Mouse (Mus musculus): ENCODE measurements around the gene Rbfox1.

The Rbfox1 gene

DNA sequence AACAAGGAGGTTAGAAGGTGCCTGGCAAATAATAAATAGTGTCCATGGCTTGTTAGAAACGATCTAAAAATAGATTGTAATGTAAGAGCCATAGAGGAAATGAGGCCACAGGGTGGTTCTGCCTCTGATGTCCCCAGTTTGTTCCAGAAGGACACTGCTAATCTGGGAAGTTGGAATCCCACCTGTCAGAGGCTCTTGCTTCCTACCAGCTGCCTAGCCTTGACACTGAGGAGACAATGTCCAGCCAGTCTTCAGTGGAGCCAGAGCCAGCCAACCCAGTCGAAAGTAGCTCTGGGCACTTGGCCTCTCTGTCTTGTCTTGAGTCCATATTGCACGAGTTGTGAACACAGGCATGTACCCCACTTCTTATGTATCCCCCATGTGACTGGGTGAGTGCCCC is 1172.6 kb downstream of the Rbfox1 start:
- no peak for DNase-seq (ENCODE audit: low read depth, low spot score)
- Histone ChIP-seq H3K27me3 (ENCODE audit: control insufficient read depth, insufficient read depth, low read length, poor library complexity, severe bottlenecking) (no peaks in the 10 kb centered on the region), H3K36me3 (ENCODE audit: control insufficient read depth, insufficient read depth, low read length, poor library complexity, severe bottlenecking) (no peaks in the 10 kb centered on the region)

DNA sequence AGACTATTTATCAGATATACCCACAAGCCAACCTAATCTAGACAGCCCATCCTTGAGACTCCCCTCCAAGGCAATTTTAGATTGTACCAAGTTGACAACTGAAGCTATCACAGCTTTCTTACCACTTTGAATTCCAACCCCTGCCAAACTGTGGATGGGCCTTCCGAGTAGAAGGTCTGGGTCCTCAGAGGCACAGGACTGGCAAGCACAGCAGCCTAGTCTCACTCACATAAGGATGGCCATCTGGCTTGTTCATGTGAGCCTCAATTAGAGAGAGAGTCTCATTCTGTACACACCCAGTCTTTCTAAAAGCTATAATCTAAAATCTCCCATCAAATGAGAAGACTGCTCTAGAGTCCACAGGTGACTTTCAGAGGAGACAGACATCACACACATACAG is 1173.4 kb downstream of the Rbfox1 start:
- Histone ChIP-seq H3K27me3 (ENCODE audit: control insufficient read depth, insufficient read depth, low read length, poor library complexity, severe bottlenecking) (no peaks in the 10 kb centered on the region), H3K36me3 (ENCODE audit: control insufficient read depth, insufficient read depth, low read length, poor library complexity, severe bottlenecking) (no peaks in the 10 kb centered on the region)
- no peak for DNase-seq (ENCODE audit: low read depth, low spot score)

DNA sequence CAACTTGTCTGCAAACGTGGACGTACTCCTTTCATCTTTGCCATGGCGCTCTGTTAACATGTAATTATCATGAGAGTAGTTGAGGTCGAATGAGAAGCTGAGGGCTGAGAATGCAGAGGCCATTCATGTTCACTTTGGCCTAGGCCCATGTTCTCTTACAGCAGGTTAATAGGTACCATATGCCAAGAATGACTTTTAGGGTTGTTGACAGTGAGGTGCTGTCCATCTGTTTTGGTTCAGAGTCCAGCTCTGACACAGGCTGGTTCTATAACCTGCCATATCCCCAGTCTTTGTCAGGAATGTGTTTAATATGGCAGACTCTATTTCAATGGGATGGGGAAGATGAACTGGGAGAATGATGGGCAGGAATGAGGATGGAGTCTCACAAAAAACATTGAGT is 1174.4 kb downstream of the Rbfox1 start:
- Histone ChIP-seq H3K36me3 (ENCODE audit: control insufficient read depth, insufficient read depth, low read length, poor library complexity, severe bottlenecking) (no peaks in the 10 kb centered on the region), H3K27me3 (ENCODE audit: control insufficient read depth, insufficient read depth, low read length, poor library complexity, severe bottlenecking) (no peaks in the 10 kb centered on the region)
- DNase-seq (ENCODE audit: low read depth, low spot score): no peak

DNA sequence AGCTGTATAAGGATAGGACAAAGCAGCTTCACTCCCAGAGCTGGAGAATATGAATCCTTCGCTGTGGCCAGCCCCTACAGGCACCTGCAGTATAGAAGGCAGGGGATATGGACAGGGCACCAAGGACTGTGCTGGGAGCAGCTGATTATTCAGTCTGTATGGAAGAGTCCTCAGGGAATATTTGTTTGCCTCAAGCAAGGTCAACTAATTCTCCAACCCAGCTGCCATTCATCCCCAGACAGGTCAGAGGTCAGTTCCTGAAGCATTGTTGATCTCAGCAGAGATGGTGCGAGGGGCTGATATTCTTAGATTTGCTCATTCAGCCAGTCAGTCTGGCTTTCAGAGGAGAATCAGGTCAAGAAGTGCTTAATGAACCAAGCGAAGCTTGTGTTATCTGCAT is 1175.7 kb downstream of the Rbfox1 start:
- Histone ChIP-seq H3K36me3 (ENCODE audit: control insufficient read depth, insufficient read depth, low read length, poor library complexity, severe bottlenecking) (no peaks in the 10 kb centered on the region), H3K27me3 (ENCODE audit: control insufficient read depth, insufficient read depth, low read length, poor library complexity, severe bottlenecking) (no peaks in the 10 kb centered on the region)
- no peak for DNase-seq (ENCODE audit: low read depth, low spot score)

DNA sequence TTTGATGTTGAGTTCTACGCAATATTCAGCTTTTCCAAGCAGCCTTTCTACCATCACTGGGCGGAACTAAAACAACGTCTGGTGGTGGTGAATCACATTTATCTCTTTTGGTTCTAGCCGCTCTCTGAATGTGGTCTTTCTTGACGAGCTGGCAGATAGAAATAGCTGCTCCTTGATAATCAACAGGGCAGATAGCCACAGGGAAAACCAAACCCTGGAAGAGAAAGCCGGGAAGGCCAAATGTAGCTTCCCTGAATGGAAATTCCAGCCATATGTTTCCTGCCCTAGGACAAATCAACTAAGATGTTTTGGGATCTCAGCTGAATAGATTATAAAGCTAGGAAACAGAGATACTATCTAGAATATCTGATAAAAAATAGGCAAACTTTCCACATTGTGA is 1177.4 kb downstream of the Rbfox1 start:
- H3K27me3 ChIP-seq (ENCODE audit: control insufficient read depth, insufficient read depth, low read length, poor library complexity, severe bottlenecking): no peaks in the 10 kb centered on the region
- no peaks in the 10 kb centered on the region for H3K36me3 ChIP-seq (ENCODE audit: control insufficient read depth, insufficient read depth, low read length, poor library complexity, severe bottlenecking)
- no peak for DNase-seq (ENCODE audit: low read depth, low spot score)

DNA sequence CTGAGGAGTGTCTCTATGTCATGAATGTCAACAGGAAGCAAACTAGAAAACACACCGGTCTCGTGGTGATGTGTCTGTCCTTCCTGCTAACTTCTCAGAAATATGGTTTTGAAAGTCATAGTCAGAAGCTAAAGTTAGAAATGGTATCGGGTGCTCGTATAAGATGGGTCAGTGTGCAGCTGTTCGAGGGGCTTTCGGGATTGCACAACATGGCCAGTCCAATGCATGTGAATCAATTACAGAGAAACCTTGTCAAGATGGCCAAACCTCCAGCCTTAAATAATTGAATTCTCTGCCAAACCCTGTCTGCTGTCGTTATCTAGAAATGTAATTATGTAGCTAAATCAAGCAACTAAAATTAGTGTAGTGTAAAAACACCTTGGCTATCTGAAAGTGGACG is 1182.0 kb downstream of the Rbfox1 start:
- Histone ChIP-seq H3K27me3 (ENCODE audit: control insufficient read depth, insufficient read depth, low read length, poor library complexity, severe bottlenecking) (no peaks in the 10 kb centered on the region), H3K36me3 (ENCODE audit: control insufficient read depth, insufficient read depth, low read length, poor library complexity, severe bottlenecking) (no peaks in the 10 kb centered on the region)
- DNase-seq (ENCODE audit: low read depth, low spot score): no peak

DNA sequence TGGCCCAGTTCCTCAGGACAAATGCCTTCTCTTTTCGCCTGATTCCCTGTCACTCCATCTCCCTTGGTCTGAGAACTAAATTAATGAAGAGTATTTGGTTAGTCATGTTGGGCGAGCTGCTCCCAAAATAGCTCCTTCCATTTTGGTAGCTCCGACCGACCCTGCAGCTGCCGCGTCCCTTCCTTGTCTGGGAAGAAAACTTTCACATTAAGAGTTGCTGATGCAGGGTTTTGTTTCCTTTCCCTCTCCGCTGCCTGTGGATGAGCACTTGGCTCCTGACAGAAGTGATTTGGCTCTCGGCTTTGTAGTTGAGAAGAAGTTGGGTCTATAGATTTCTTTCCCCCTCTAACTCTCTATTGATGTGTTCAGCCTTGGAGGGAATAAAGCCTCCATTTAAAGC is 1184.4 kb downstream of the Rbfox1 start:
- no peak for DNase-seq (ENCODE audit: low read depth, low spot score)
- Histone ChIP-seq H3K36me3 (ENCODE audit: control insufficient read depth, insufficient read depth, low read length, poor library complexity, severe bottlenecking) (no peaks in the 10 kb centered on the region), H3K27me3 (ENCODE audit: control insufficient read depth, insufficient read depth, low read length, poor library complexity, severe bottlenecking) (no peaks in the 10 kb centered on the region)

DNA sequence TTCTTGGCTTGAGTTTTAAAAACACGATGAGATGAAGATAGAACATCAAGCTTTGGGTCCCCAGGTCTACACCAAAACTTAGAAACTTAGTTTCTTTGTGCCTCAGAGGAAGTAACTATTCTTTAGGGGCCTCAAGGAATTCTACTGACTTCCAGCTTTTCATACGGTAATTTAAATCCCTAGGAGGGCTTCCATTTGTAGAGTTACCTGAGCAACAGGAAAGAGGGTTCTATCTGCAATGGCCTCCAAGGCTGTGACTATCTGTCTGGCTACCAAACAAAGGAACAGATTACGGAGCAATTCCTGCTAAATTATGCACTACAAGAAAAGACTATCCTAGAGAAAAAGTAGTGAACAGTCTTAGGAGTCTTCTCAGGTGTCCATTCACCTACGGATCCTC is 1189.6 kb downstream of the Rbfox1 start:
- Histone ChIP-seq H3K36me3 (ENCODE audit: control insufficient read depth, insufficient read depth, low read length, poor library complexity, severe bottlenecking) (no peaks in the 10 kb centered on the region), H3K27me3 (ENCODE audit: control insufficient read depth, insufficient read depth, low read length, poor library complexity, severe bottlenecking) (no peaks in the 10 kb centered on the region)
- DNase-seq (ENCODE audit: low read depth, low spot score): no peak

DNA sequence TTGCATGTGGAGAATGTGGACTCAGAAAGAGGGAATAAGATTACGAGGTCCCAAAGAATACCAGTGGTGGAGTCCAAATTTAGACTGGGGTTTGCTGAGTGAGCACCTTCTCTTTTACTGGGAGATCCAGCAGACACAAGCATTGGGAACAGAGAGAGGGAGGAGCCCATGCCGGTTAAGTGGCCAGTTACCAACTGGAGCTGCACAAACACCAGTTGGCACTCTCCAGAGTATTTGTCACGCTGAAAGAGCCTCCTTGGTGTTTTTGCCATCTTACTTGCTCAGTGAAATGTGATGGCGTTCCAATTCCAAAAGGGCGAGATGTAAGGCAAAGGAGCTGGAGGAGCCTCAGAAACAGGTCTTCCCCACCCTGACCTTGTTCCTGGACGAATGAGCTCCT is 1190.6 kb downstream of the Rbfox1 start:
- no peaks in the 10 kb centered on the region for H3K27me3 ChIP-seq (ENCODE audit: control insufficient read depth, insufficient read depth, low read length, poor library complexity, severe bottlenecking)
- no peak for DNase-seq (ENCODE audit: low read depth, low spot score)
- no peaks in the 10 kb centered on the region for H3K36me3 ChIP-seq (ENCODE audit: control insufficient read depth, insufficient read depth, low read length, poor library complexity, severe bottlenecking)

DNA sequence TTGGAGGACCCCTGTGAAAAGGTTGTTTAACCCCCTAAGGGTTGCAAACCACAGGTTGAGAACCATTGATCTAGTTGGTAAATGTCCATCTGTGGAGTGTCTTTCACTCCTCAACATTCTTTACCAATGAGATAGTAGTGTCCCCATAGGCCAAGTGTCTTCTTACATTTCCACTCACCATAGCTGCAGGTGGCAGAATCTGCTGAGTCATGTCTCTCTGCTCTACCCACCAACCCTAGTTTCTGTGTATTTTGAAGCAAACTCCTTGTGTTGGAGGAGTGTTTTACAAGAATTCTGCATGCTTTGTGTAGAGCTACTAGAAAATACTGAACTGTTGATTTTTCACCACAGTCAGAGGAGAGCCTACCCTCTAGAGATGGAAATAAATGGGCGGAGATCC is 1191.2 kb downstream of the Rbfox1 start:
- no peaks in the 10 kb centered on the region for H3K36me3 ChIP-seq (ENCODE audit: control insufficient read depth, insufficient read depth, low read length, poor library complexity, severe bottlenecking)
- no peaks in the 10 kb centered on the region for H3K27me3 ChIP-seq (ENCODE audit: control insufficient read depth, insufficient read depth, low read length, poor library complexity, severe bottlenecking)
- DNase-seq (ENCODE audit: low read depth, low spot score): no peak

DNA sequence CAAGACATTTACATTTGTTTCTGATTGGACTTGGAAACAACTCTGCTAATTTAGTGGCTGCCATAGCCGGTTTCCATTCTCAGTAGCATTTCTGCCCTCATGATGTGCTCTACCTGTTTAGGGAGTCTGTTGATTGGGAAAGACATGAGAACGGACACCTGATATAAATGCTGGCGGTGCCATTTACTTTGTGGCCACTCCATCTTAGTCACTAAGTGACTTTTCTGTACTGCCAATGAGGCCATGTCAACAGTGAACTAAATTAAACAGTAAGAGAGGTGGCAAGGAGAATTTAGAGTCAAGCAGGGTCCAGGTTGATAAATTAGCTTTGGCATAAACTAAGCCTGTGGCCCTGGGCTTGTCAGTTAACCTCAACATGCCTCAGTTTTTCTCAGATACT is 1191.6 kb downstream of the Rbfox1 start:
- H3K27me3 ChIP-seq (ENCODE audit: control insufficient read depth, insufficient read depth, low read length, poor library complexity, severe bottlenecking): no peaks in the 10 kb centered on the region
- H3K36me3 ChIP-seq (ENCODE audit: control insufficient read depth, insufficient read depth, low read length, poor library complexity, severe bottlenecking): no peaks in the 10 kb centered on the region
- DNase-seq (ENCODE audit: low read depth, low spot score): no peak

DNA sequence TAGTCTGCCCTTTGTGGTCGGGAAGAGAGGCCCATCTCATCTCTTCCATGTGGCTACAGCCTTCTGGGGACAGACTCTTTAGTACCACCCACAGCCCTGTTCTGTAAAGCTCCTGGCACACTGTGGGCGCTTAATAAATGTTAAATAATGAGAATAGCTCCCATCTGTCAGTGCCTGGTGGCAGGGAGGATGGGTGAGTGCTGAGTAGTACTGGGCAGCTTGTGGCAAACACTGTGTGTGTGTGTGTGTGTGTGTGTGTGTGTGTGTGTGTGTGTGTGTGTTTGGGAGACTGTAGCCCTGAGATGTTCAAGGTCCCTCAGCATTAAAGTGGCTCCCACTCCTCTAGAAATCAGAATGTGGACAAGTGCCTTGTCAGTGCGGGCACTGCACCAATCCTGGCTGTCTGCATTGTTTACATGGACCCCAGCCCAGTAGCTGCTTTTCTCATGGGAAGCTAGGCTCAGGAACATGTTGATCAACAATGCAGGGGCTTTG is 1196.0 kb downstream of the Rbfox1 start:
- H3K27me3 ChIP-seq (ENCODE audit: control insufficient read depth, insufficient read depth, low read length, poor library complexity, severe bottlenecking): no peaks in the 10 kb centered on the region
- no peak for DNase-seq (ENCODE audit: low read depth, low spot score)
- no peaks in the 10 kb centered on the region for H3K36me3 ChIP-seq (ENCODE audit: control insufficient read depth, insufficient read depth, low read length, poor library complexity, severe bottlenecking)

DNA sequence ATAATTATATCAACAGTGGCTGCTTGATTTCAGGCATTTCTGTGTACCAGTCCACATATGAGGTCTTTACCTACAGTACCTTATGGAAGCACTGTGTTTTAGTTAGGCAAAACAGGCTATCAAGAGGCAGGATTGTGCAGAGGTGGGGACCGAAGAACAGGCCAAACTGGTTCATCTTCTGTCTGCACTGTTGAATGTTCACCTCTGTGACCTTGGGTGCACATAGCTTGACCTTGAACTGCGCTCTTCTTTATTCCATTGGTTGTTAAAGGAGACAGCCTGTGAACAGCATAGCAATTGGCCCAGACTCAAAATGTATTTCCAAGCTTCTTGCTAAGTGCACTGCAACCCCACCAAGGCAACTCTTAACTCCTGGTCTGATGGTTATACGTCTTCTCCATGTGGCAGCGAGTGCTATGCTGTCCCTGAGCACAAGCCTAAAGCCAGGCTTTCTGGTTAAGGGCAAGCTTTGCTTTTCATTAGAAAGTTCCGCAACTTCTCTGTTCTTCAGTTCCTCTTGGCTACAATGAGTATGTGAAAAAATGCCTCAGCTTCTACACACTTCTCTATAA is 1196.6 kb downstream of the Rbfox1 start:
- Histone ChIP-seq H3K27me3 (ENCODE audit: control insufficient read depth, insufficient read depth, low read length, poor library complexity, severe bottlenecking) (no peaks in the 10 kb centered on the region), H3K36me3 (ENCODE audit: control insufficient read depth, insufficient read depth, low read length, poor library complexity, severe bottlenecking) (no peaks in the 10 kb centered on the region)
- DNase-seq (ENCODE audit: low read depth, low spot score): no peak

DNA sequence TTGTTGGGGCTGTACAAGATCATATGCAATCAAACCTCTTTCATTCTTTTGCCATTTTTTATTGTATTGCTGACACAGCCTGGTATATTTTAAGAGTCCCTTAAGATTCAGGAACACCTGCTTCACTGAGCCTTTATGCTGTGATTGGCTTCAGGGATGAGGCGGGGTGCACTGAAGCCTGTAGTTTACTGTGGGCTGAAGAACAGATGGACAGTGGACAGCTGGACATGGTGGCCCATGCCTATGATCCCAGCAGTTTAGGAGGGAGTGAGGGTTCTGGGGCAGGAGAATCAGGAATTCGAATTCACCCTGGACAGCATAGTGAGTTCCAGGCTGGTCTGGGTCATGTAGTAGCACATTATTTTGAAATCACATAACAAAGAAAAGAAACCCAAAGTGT is 1198.8 kb downstream of the Rbfox1 start:
- no peak for DNase-seq (ENCODE audit: low read depth, low spot score)
- no peaks in the 10 kb centered on the region for H3K27me3 ChIP-seq (ENCODE audit: control insufficient read depth, insufficient read depth, low read length, poor library complexity, severe bottlenecking)
- H3K36me3 ChIP-seq (ENCODE audit: control insufficient read depth, insufficient read depth, low read length, poor library complexity, severe bottlenecking): no peaks in the 10 kb centered on the region

DNA sequence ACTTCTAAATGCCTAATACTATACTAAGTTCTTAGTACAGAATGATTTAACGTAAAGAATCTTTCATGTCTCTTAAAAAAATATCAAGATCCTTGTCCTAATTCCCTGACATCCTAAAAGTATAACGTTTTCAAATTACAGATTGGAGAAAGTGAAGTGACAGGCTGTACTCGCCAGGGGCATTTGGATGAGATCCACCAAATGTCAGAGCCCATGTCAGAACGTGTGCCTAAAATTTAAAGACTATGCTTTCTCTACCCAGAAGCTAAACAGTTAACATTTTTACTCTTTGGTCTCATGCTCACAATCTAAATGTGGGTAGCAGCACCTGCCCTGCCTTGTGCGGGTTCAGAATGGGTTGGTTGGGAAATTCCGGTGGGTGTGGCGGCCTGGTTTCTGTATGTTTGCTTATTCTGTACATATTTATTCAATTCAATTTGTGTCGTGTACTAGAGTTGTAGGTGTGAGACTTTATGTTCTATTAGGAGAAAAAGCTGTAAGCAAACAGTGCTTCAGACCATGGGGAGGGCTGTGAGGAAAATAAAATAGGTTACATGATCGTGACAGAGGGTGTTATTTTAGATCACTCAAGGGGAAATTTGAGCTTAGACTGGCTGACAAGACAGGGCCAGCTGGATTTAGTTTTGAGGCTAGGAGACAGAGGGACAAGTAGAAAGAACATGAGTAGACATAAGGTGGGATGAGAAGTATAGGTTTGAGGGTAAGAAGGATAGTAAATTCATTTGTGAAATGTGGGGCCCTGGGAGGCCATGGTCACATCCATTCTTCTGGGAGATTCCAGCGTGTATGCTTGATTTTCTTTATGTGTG is 1203.7 kb downstream of the Rbfox1 start:
- no peaks in the 10 kb centered on the region for H3K36me3 ChIP-seq (ENCODE audit: control insufficient read depth, insufficient read depth, low read length, poor library complexity, severe bottlenecking)
- no peak for DNase-seq (ENCODE audit: low read depth, low spot score)

DNA sequence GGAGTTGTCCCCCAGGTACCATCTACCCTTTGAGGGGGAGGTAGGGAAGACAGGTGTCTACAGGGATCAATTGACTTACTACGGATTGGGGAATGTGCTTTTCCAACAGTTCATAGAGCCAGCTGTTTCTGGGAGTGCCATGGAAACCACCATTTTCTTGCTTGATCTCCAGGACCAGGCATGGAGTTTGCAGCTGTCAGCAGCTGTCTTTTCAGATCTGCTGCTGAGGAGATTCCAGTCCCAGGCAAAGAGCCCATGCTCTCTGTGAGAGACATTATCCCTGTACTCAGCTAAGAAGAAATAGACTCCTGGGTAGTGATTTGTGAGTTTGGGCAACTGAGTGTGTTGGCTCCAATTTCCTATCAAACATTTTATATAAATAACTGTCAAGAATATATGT is 1204.3 kb downstream of the Rbfox1 start:
- no peaks in the 10 kb centered on the region for H3K36me3 ChIP-seq (ENCODE audit: control insufficient read depth, insufficient read depth, low read length, poor library complexity, severe bottlenecking)
- no peaks in the 10 kb centered on the region for H3K27me3 ChIP-seq (ENCODE audit: control insufficient read depth, insufficient read depth, low read length, poor library complexity, severe bottlenecking)
- no peak for DNase-seq (ENCODE audit: low read depth, low spot score)

More for the DNA sequence above, 1203.7 kb downstream of the Rbfox1 start:
- H3K27me3 ChIP-seq (ENCODE audit: control insufficient read depth, insufficient read depth, low read length, poor library complexity, severe bottlenecking): no peaks in the 10 kb centered on the region

Data from splenic B cell, adult 2 months (primary cell).